Mouse (Mus musculus) embryonic facial prominence, embryonic 11.5 days (tissue): Measurements from ENCODE around the gene Tmem94. TPM values are rescaled to one million over a fixed set of nuclear protein-coding genes. Genes with fewer than 3 reads are reported as not detected.

Experiments used
- ATAC-seq: fragments of 200-750 bp; cut with Nextera tagmentation; replicated peaks from 2 replicates; pipeline ENCODE4 v1.8.0; 2017; ENCODE audit warnings: low read depth; ENCODE audit not compliant: insufficient number of reproducible peaks, low FRiP score, low TSS enrichment
- DNase-seq: peaks from one replicate; pipeline ENCODE4 v3.0.0-alpha.2; 2015; ENCODE audit warnings: low spot score
- H3K27ac ChIP-seq: fragments of 300-500 bp; sonication (generic); replicated peaks from 2 replicates; pipeline ENCODE4 v1.5.1; 2014; ENCODE audit warnings: mild to moderate bottlenecking, low read depth, low read length, control low read depth
- H3K27me3 ChIP-seq: fragments of 300-500 bp; sonication (generic); 2 replicates; pipeline ENCODE4 v1.6.1; 2014; ENCODE audit warnings: mild to moderate bottlenecking, low read length, moderate library complexity, mixed read lengths; ENCODE audit not compliant: control insufficient read depth, insufficient read depth
- H3K36me3 ChIP-seq: fragments of 300-500 bp; sonication (generic); replicated peaks from 2 replicates; pipeline ENCODE4 v1.6.1; 2014; ENCODE audit warnings: low read depth, mild to moderate bottlenecking, low read length, moderate library complexity, mixed read lengths; ENCODE audit not compliant: control insufficient read depth, insufficient read depth
- H3K4me1 ChIP-seq: fragments of 300-500 bp; sonication (generic); 2 replicates; pipeline ENCODE4 v1.6.1; 2014; ENCODE audit warnings: low read length, mixed read lengths; ENCODE audit not compliant: control insufficient read depth, insufficient read depth
- H3K4me2 ChIP-seq: fragments of 300-500 bp; sonication (generic); 2 replicates; pipeline ENCODE4 v1.6.1; 2014; ENCODE audit warnings: low read depth, mild to moderate bottlenecking, control low read depth, low read length, moderate library complexity
- H3K4me3 ChIP-seq: fragments of 300-500 bp; sonication (generic); 2 replicates; pipeline ENCODE4 v1.5.1; 2014; ENCODE audit warnings: low read depth, low read length, control low read depth
- H3K9ac ChIP-seq: fragments of 300-500 bp; sonication (generic); replicated peaks from 2 replicates; pipeline ENCODE4 v1.6.1; 2014; ENCODE audit warnings: mild to moderate bottlenecking, control low read depth, low read length
- H3K9me3 ChIP-seq: fragments of 300-500 bp; sonication (generic); replicated peaks from 2 replicates; pipeline ENCODE4 v1.6.1; 2016; ENCODE audit warnings: mild to moderate bottlenecking, low read length, inconsistent platforms, mixed read lengths; ENCODE audit not compliant: control insufficient read depth
- WGBS: fragments of 180-500 bp; shearing (Covaris S2); extraction: QIAGEN DNeasy Blood & Tissue Kit; methylation state at CpG from one replicate; pipeline ENCODE4 v1.1.7; 2014; 5-methylcytosine and 5-hydroxymethylcytosine counted together
- polyA plus RNA-seq: library from polyadenylated mRNA; unstranded; fragments of >200 nt; fragmentation: Nextera tagmentation; extraction: Ambion mirVana; gene quantifications from 2 replicates; pipeline ENCODE4 v1.2.1, GENCODE M21; 2014

Gene Tmem94
- polyA plus RNA-seq, 1 experiment from 2014 or later, result 10.3 TPM

GRCm38 (mm10) chr11:115786473-115786872, 21.2 kb downstream of the Tmem94 start:
- no peak overlapping the region for H3K27ac ChIP-seq
- H3K4me1 ChIP-seq, result no peaks in the 10 kb centered on the region; the same call in 1 of the 2 replicates
- no peak overlapping the region for H3K4me3 ChIP-seq
- H3K9ac ChIP-seq, result no peak overlapping the region
- no peaks in the 10 kb centered on the region for H3K9me3 ChIP-seq
- H3K4me2 ChIP-seq, result no peak overlapping the region
- no peaks in the 10 kb centered on the region for H3K27me3 ChIP-seq
- 74% methylated on average over 6 of the region's 6 CpGs for WGBS
- DNase-seq (no peak), ATAC-seq (no peak)
- peaks cover 2% of the 10 kb centered on the region for H3K36me3 ChIP-seq

- Histone ChIP-seq H3K36me3 (peaks cover 8% of the 10 kb centered on the region), H3K27ac (no peak overlapping the region), H3K4me3 (no peak overlapping the region), H3K27me3 (no peaks in the 10 kb centered on the region), H3K9ac (no peak overlapping the region), H3K9me3 (no peaks in the 10 kb centered on the region), H3K4me2 (no peak overlapping the region), H3K4me1 (no peaks in the 10 kb centered on the region)
- 92% methylated on average over 7 of the region's 7 CpGs for WGBS
- ATAC-seq, result no peak
- no peak for DNase-seq
Observed at GRCm38 (mm10) chr11:115789787-115790186, 24.6 kb downstream of the Tmem94 start.

GRCm38 (mm10) chr11:115791919-115792318, 26.7 kb downstream of the Tmem94 start:
- 91% methylated on average over 16 of the region's 16 CpGs for whole genome bisulfite sequencing
- H3K27me3 ChIP-seq, result no peaks in the 10 kb centered on the region
- no peak overlapping the region for H3K9ac ChIP-seq
- H3K36me3 ChIP-seq, result peaks cover 12% of the 10 kb centered on the region
- no peak overlapping the region for H3K4me3 ChIP-seq
- no peak overlapping the region for H3K4me2 ChIP-seq
- no peak for ATAC-seq
- H3K4me1 ChIP-seq, result no peaks in the 10 kb centered on the region
- no peak overlapping the region for H3K27ac ChIP-seq
- no peaks in the 10 kb centered on the region for H3K9me3 ChIP-seq
- no peak for DNase-seq

DNA sequence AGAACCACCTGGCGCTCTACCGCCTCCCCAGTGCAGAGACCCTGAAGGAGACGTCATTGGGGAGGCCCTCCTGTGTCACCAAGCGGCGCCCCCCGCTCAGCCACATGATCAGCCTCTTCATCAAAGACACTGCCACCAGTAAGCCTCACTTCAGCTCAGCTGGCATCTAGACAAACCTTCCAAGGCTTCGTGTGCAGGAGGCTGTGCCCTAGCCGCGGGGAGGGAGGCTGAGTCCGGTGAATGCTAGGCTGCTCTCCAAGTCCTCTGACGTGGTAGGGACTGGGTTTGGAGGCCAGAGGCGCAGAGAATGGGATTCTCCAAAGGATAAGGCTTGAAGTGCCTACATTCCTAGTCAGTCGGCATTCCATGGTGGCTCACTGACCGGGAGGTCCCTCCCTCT, 27.1 kb downstream of the Tmem94 start:
- peaks cover 12% of the 10 kb centered on the region for H3K36me3 ChIP-seq

GRCm38 (mm10) chr11:115796898-115797297, 31.7 kb downstream of the Tmem94 start:
- no peak overlapping the region for H3K4me3 ChIP-seq
- H3K9ac ChIP-seq, result no peak overlapping the region
- H3K27ac ChIP-seq, result no peak overlapping the region
- H3K4me1 ChIP-seq, result no peaks in the 10 kb centered on the region
- H3K27me3 ChIP-seq, result no peaks in the 10 kb centered on the region
- 85% methylated on average over 15 of the region's 15 CpGs for WGBS
- ATAC-seq (no peak), DNase-seq (no peak)
- no peak overlapping the region for H3K4me2 ChIP-seq
- peaks cover 21% of the 10 kb centered on the region for H3K36me3 ChIP-seq
- no peaks in the 10 kb centered on the region for H3K9me3 ChIP-seq

More for the DNA sequence above, 27.1 kb downstream of the Tmem94 start:
- no peaks in the 10 kb centered on the region for H3K4me1 ChIP-seq
- 87% methylated on average over 14 of the region's 14 CpGs for WGBS
- no peak overlapping the region for H3K4me3 ChIP-seq
- no peak overlapping the region for H3K9ac ChIP-seq
- no peaks in the 10 kb centered on the region for H3K27me3 ChIP-seq
- H3K27ac ChIP-seq, result no peak overlapping the region
- ATAC-seq (no peak), DNase-seq (no peak)
- no peaks in the 10 kb centered on the region for H3K9me3 ChIP-seq
- no peak overlapping the region for H3K4me2 ChIP-seq

GRCm38 (mm10) chr11:115797665-115798064, 32.4 kb downstream of the Tmem94 start:
- Histone ChIP-seq H3K27me3 (no peaks in the 10 kb centered on the region), H3K27ac (no peak overlapping the region), H3K4me3 (no peak overlapping the region), H3K4me1 (no peaks in the 10 kb centered on the region), H3K9ac (no peak overlapping the region), H3K9me3 (no peaks in the 10 kb centered on the region), H3K36me3 (peaks cover 20% of the 10 kb centered on the region), H3K4me2 (no peak overlapping the region)
- no peak for DNase-seq
- no peak for ATAC-seq
- WGBS, result 85% methylated on average over 9 of the region's 9 CpGs

DNA sequence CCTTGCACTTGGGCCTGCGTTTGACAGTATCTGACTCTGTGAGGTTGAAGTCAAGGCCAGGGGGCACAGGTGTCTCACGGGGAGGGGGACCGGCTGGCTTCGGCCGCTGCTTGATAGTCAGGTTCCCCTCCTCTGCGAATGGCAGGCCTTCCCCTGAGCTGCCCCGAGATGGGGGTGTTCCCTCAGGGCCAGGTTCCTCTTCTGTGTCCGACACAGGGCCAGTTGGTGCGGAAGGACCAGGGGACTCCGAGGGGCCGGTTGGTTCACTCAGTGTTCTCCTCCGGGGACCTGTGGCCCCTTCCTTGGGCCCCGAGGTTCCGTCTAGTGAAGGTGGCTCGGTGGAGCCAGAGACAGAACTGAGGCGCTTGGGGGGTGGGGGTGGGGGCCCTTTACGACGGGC, 35.7 kb downstream of the Tmem94 start:
- H3K27ac ChIP-seq, result no peak overlapping the region
- no peaks in the 10 kb centered on the region for H3K27me3 ChIP-seq
- no peaks in the 10 kb centered on the region for H3K4me1 ChIP-seq
- H3K36me3 ChIP-seq, result peaks cover 24% of the 10 kb centered on the region
- DNase-seq (no peak), ATAC-seq (no peak)
- H3K9me3 ChIP-seq, result no peaks in the 10 kb centered on the region
- H3K4me2 ChIP-seq, result no peak overlapping the region
- H3K4me3 ChIP-seq, result no peak overlapping the region
- WGBS, result 90% methylated on average over 17 of the region's 18 CpGs
- H3K9ac ChIP-seq, result no peak overlapping the region

- ATAC-seq, result no peak
- peaks cover 31% of the 10 kb centered on the region for H3K36me3 ChIP-seq
Observed at GRCm38 (mm10) chr11:115803072-115803709, 38.0 kb downstream of the Tmem94 start.

More at GRCm38 (mm10) chr11:115803072-115803709, 38.0 kb downstream of the Tmem94 start:
- no peaks in the 10 kb centered on the region; the same call in 1 of the 2 replicates for H3K4me1 ChIP-seq
- H3K9ac ChIP-seq, result no peak overlapping the region
- H3K4me3 ChIP-seq, result no peak overlapping the region
- no peak for DNase-seq
- H3K27me3 ChIP-seq, result no peaks in the 10 kb centered on the region
- no peak overlapping the region for H3K4me2 ChIP-seq
- 95% methylated on average over 24 of the region's 24 CpGs for WGBS
- H3K9me3 ChIP-seq, result no peaks in the 10 kb centered on the region
- no peak overlapping the region for H3K27ac ChIP-seq
